Comparison of ENCODE assay signal across 9 mouse cellular contexts in genomic region chr1:60823006-60823665, GRCm38 (mm10).
DNase-seq lines count a peak whose midpoint lies in the region; ATAC-seq and TF ChIP-seq lines count a peak whose summit lies in the region.
"Had no signal": no experiment of that assay in that cellular context is flagged by ENCODE, and none has a peak within 500 bp of the region (broad histone marks: within the 10 kb centered on the region; RNA-seq: fewer than 3 reads in every experiment).

No protein-coding gene starts in this region.

- no peak overlapping the region for H3K27ac ChIP-seq in midbrain, postnatal 0 days (ENCODE audit: low read depth, low read length)
- H3K27ac ChIP-seq in midbrain, embryonic 13.5 days = no peak overlapping the region
- no peak overlapping the region for H3K27ac ChIP-seq in liver, embryonic 11.5 days (ENCODE audit: low read depth, low read length)
- H3K27ac ChIP-seq: neural tube, embryonic 13.5 days had no signal

- H3K9me3 ChIP-seq in midbrain, postnatal 0 days (ENCODE audit: low read length) = no peaks in the 10 kb centered on the region
- H3K9me3 ChIP-seq in midbrain, embryonic 13.5 days = no peaks in the 10 kb centered on the region
- no peaks in the 10 kb centered on the region for H3K9me3 ChIP-seq in liver, embryonic 11.5 days (ENCODE audit: control insufficient read depth, low read length)
- H3K9me3 ChIP-seq: neural tube, embryonic 13.5 days had no signal

- no peaks in the 10 kb centered on the region for H3K27me3 ChIP-seq in midbrain, postnatal 0 days (ENCODE audit: insufficient read depth, low read length)
- no peaks in the 10 kb centered on the region for H3K27me3 ChIP-seq in midbrain, embryonic 13.5 days
- no peaks in the 10 kb centered on the region for H3K27me3 ChIP-seq in liver, embryonic 11.5 days (replicated peaks; ENCODE audit: control insufficient read depth, insufficient read depth, low read length)
- H3K27me3 ChIP-seq: neural tube, embryonic 13.5 days had no signal

- DNase-seq in midbrain, postnatal 0 days (ENCODE audit: low spot score) = no peak
- DNase-seq in adrenal gland, adult 18-20 months (ENCODE audit: low spot score in 2 of 2) = peak; percentile 58 to 68
- peak; percentile 49 for DNase-seq in embryo, embryonic 10 days (ENCODE audit: low spot score)
- peak; percentile 41 for DNase-seq in liver, embryonic 11.5 days (ENCODE audit: low spot score)
- peak; percentile 28 to 47 for DNase-seq in right cerebral cortex, postnatal 36 days (ENCODE audit: low spot score in 2 of 2)

- WGBS in midbrain, postnatal 0 days = 61% methylated on average over 8 of the region's 8 CpGs
- WGBS in midbrain, embryonic 13.5 days = 57% methylated on average over 8 of the region's 8 CpGs
- 61% methylated on average over 8 of the region's 8 CpGs for WGBS in liver, embryonic 11.5 days

- no peak overlapping the region for H3K4me2 ChIP-seq in midbrain, postnatal 0 days (ENCODE audit: low read depth, low read length, poor library complexity, severe bottlenecking)
- no peak overlapping the region for H3K4me2 ChIP-seq in midbrain, embryonic 13.5 days (replicated peaks)
- no peak overlapping the region for H3K4me2 ChIP-seq in liver, embryonic 11.5 days
- H3K4me2 ChIP-seq: neural tube, embryonic 13.5 days had no signal

- no peaks in the 10 kb centered on the region for H3K4me1 ChIP-seq in midbrain, postnatal 0 days (ENCODE audit: insufficient read depth, low read length)
- no peaks in the 10 kb centered on the region for H3K4me1 ChIP-seq in midbrain, embryonic 13.5 days (replicated peaks)
- H3K4me1 ChIP-seq in liver, embryonic 11.5 days (replicated peaks; ENCODE audit: control insufficient read depth, insufficient read depth, low read length) = no peaks in the 10 kb centered on the region
- H3K4me1 ChIP-seq: neural tube, embryonic 13.5 days had no signal

- ATAC-seq in midbrain, postnatal 0 days (ENCODE audit: low FRiP score) = peak; percentile 20; the same call in 1 of the 2 replicates
- ATAC-seq in midbrain, embryonic 13.5 days = no peak
- peak; percentile 99 for ATAC-seq in inflammation-experienced regulatory T-cells, adult 6 months
- no peak for ATAC-seq in liver, embryonic 11.5 days (replicated peaks; ENCODE audit: low FRiP score)
- no peak for ATAC-seq in erythroblast, adult 5-6 weeks (replicated peaks; ENCODE audit: low FRiP score, poor library complexity, severe bottlenecking)

- H3K4me3 ChIP-seq in midbrain, postnatal 0 days (ENCODE audit: low read depth, low read length) = no peak overlapping the region
- H3K4me3 ChIP-seq in midbrain, embryonic 13.5 days (replicated peaks) = no peak overlapping the region
- H3K4me3 ChIP-seq in liver, embryonic 11.5 days (ENCODE audit: low read depth, low read length) = no peak overlapping the region
- H3K4me3 ChIP-seq: neural tube, embryonic 13.5 days had no signal

- H3K36me3 ChIP-seq in midbrain, postnatal 0 days (ENCODE audit: insufficient read depth, low read length) = no peaks in the 10 kb centered on the region
- no peaks in the 10 kb centered on the region for H3K36me3 ChIP-seq in midbrain, embryonic 13.5 days
- H3K36me3 ChIP-seq in liver, embryonic 11.5 days (ENCODE audit: control insufficient read depth, insufficient read depth, low read length) = no peaks in the 10 kb centered on the region
- H3K36me3 ChIP-seq: neural tube, embryonic 13.5 days had no signal

- no peak overlapping the region for H3K9ac ChIP-seq in midbrain, postnatal 0 days (replicated peaks; ENCODE audit: low read length, poor library complexity, severe bottlenecking)
- H3K9ac ChIP-seq in midbrain, embryonic 13.5 days (replicated peaks) = no peak overlapping the region
- no peak overlapping the region for H3K9ac ChIP-seq in liver, embryonic 11.5 days (ENCODE audit: low read depth, low read length)
- H3K9ac ChIP-seq: neural tube, embryonic 13.5 days had no signal

- peak; percentile 52 for TF ChIP-seq CTCF in midbrain, postnatal 0 days (IDR thresholded peaks at IDR 0.05)

Comparison
In these comparisons a context has a peak if more than half of its experiments do, and no peak if none do; other contexts are left out.
1. ATAC-seq: peak in midbrain, postnatal 0 days (single experiment) and inflammation-experienced regulatory T-cells, adult 6 months (single experiment); none in midbrain, embryonic 13.5 days (single experiment), liver, embryonic 11.5 days (single experiment) and erythroblast, adult 5-6 weeks (single experiment).